Mouse (Mus musculus) adrenal gland, postnatal 25 days (tissue): ENCODE results near the gene Ncor2. TPM values are rescaled to one million over a fixed set of nuclear protein-coding genes. Genes with fewer than 3 reads are reported as not detected.
A peak's percentile ranks its signal among the peaks of the same experiment; 100 is the strongest.

Experiments
- DNase-seq: peaks from one replicate; pipeline ENCODE4 v3.0.0; 2021; ENCODE audit warnings: mixed read lengths
- total RNA-seq: library from RNA; stranded (reverse); gene quantifications from 2 replicates; pipeline ENCODE4 v1.2.3, GENCODE M21; 2021

Ncor2 gene
- total RNA-seq, 1 experiment from 2014 or later: 316 TPM

DNA sequence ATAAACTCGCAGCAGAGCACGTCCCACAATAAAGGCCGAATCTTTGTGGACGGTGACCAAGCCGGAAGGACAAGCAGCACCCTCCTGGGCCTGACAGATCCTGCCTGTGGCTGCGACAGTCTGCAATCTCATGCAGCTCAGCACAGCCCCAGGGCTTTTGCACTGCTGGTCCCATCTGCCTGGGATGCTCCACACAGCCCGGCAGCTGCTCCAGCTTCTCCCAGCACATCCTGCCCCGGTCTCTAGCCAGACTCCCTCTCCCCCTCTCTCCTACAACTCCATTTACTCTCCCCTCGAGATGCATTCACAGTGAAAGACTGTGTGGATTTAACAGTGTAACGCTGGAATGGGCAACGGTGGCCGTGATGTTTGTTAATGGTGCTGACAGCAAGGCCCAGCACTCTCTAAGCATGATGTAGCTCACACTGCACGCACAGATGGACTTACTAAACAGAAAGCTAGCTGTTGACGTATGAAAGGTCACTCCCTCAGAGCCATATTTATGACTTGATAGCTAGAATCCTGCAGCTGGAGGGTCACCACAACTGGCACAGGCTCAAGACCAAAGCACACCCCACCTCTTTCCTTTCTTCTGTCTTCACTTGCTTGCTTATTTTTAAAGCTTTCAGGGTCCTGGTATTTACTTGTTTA lies 83.4 kb downstream of the Ncor2 start:
- no peak for DNase-seq

DNA sequence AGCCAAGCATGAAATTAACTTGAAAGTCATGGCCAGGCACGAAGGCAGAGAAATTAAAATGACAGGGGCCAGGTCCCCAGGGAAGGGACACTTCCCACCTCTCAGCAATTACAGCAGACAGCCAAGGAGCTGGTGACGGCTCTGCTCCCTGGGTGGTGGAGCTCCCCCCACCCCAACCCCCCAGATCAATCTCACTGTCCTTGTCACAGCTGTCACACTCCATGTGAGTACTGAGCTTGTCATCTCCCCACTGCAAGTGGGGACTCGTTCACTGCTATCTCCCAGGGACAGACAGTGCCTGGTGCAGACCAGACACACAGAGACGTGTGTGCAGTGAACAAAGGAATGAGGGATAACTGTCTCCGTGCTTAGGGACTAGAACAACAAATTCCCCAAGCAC lies 85.2 kb downstream of the Ncor2 start:
- DNase-seq: no peak

DNA sequence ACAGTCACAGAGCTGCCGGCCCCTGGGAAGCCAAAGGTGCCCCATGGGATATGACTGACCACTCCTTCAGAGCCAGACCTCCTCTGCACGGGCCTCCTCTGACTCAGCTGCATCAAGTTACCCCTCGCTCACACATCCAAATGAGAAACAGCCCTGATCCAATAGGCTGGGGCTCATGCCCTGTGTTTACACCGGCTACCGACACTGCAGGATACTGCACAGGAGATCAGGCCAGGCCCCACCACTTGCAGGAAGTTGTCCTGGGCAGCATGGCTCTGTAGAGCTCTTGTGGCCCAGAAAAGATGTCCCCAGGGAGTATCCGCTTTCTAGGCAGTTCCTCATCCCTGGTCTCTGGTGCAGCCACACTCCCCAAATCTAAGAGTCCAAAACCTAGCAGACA lies 90.9 kb downstream of the Ncor2 start:
- no peak for DNase-seq

DNA sequence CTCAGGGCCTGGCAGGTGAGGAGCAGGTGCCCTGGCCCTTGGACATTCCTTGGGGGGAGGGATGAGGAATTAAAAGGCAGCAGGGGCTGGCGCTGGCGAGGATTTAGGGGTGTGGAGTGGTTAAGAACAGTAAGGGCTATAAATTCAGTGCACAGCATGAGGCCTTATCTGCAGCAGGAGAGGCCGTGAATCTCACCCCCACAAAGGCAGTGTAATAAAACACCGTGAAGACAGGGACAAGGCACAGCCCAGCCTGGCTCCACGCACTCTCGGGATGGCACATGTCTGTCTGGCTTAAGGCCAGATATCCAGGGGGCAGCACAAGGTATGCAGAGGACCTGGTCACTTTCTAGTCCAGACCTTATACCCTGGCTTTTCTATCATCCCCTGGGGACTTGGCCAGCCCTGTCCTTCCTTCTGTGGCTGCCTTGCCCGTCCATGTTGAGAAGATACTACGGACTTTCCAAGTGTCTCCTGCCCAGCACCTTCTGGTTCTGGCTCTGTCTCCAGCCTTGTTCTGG lies 93.9 kb downstream of the Ncor2 start:
- no peak for DNase-seq

DNA sequence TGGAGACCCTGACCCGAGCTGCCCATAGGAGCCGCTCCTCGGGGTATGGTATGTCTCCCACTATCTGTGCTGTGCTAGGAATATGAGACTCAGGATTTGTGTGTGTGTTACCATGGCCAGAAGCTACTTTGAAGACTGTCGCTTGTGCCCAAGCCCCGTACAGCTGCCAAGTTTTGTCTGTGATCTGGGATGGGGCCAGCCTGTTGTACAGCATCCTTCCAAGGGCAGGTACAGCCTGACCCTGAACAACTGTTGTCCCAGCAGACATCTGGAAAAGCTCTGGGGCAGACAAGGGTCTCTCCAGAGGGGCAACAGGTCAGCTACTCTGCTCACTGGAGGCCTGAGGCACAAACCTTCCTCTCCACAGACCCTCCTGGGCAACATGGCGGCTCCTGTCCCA lies 95.3 kb downstream of the Ncor2 start:
- DNase-seq: no peak

DNA sequence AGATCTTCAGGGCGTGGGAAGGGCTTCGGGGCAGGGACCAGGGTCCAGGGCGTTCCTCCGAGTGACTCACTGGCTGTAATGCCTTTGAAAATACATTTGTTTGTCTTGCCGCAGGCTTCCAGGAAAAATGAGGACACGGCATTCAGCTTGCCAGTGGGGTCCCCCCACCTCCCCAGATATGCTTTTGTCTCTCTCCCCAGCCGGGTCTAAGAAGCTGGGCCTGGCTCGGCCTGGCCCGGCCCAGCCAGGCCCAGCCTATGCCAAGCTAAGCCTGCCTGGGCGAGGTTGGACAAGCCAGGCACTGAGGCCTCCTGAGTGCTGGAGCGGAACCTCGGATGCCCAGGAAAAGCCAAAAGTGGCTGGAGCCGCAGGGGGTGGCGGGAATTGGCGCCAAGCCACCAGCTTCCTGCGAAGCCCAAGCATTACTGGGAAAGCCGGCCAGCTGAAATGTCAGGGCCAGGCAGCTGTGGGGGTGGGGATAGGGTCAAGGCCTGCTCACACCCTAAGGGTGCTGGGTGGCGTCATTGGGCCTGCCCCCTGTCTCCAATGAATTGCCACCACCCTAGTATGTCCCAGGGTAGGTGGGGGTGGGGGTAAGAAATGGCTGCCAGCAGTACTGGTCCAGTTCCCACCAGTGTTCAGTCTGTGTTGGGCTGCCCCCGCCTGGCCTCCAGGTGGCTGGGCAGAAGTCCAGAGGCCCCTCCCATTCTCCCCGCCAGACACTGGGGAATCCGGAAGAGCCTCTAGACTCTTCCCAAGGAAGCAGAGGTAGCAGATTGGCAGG lies 97.5 kb downstream of the Ncor2 start:
- peak; percentile 97 for DNase-seq

DNA sequence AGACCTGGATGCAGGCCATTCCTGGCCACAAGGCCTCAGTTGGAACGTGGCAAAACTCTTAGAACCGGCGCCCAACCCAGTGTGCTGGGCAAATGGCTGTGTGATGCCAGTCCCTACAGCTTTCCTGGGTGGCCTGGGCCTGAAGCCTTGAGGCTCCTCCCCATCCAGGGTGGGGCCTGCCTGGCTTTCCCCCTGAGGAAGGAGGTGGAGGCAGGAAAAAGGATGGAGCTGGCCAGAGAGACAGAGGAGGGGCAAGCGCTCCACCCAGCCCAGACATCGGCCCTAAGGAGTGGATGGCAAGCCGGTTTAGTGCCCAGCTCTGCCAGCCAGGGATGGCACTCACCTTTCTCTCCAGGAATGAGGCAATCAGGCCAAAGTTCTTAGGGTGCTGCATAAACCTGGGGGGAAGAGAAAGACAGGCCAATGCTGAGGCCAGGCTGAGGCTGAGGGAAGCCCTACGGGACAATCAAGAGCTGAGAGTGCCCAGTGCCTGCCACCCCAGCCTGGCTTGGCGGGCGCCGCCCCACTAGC lies 98.2 kb downstream of the Ncor2 start:
- DNase-seq: peak; percentile 54

DNA sequence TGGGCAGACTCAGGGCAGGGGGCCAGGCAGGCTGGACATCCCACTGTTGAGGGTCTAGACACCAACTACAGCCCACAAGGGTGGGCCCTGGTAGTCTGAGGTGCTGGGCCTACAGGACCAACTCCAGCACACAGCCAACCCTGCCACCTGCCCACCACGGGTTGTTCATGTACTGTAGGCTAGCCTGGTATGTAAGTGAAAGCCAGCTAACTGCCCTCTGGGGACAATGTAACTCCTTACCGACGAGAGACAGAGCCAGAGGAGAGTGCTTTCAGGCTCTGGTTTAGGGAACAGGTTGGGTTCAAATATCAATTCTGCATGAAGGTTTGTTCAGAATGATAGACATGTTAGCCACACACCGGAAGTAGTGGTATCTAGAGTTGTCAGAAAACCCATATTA lies 98.7 kb downstream of the Ncor2 start:
- no peak for DNase-seq

DNA sequence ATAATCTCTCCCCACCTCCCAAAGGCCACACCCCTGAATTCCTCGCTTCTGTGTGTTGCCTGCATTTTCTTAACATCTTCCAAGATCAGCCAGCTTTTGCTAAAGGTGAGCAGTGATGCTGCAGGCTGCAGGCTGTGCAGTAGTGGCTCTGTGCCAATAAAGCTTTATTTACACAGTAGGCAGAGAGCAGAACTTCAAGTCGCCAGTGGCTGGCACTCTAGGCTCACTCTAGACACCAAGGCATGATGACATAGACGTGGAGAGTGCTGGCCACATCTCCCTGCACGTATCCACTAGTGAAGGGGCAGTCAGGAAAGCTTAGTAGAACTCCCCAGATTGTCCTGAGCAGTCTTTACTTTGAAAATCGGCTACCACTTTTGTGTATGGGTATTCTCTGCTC lies 100.8 kb downstream of the Ncor2 start:
- DNase-seq: no peak

DNA sequence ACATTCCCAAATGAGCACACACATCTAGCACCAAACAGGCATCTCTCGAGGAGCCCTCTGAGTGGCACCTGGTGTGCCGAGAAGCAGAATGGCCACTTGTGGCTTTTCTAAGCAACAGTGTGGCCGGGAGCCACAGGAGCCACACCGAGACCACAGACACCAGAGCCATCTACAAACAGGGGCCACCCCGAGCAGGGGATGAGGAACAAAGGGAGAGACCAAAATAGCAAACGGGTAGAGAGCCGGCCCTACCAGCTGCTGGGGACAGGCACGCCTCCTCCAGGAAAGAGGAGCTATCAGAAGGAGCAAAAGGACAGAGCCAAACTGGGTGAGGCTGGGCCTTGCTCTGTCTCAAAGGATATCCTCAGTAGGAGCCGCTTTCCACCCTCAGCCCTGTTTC lies 102.8 kb downstream of the Ncor2 start:
- DNase-seq: no peak

DNA sequence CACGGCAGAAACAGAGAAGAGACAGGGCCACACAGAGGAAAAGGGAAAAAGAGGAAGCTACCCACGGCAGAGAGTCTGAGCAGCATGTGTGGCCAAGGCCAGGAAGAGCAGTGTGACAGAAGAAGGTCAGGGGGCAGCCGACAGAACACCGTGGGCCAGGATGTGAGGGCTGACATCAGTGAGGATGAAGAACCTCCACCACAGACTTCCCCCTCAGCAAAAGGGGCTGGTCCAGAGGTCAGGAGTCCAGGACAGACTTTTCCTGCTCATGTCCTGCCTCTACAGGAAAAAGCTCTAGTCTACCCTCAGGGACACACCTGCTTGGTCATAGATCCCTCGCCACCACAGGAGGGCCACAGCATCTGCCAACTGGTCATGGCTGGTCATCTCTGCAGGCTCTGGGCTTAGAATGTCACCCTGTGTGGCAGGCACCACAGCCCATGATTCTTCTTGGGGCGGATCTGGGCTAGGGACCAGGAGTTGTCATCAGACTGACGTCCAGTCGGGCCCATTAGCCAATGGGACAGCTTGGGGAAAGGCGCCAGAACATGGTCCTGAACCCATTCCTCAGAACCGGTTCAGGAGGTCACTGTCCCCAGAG lies 104.3 kb downstream of the Ncor2 start:
- no peak for DNase-seq

DNA sequence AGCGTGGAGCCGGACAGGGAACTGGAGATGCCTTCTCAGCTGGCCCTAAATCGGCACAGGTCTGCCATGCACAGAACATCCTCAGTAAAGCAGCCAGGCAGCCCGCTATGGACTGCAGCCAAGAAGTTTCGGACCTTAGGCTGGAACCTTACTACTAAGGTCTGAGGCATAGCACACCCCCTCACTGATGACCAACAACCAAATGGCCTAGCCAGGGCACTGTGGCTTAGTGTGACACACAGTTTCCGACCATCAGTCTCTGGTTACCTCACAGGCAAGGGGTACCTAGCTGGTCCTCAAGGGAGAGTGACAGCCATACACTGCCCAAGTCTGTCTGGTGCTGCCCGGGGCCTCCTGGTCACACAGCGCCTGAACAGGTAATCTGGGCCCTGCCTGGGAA lies 105.1 kb downstream of the Ncor2 start:
- DNase-seq: no peak

DNA sequence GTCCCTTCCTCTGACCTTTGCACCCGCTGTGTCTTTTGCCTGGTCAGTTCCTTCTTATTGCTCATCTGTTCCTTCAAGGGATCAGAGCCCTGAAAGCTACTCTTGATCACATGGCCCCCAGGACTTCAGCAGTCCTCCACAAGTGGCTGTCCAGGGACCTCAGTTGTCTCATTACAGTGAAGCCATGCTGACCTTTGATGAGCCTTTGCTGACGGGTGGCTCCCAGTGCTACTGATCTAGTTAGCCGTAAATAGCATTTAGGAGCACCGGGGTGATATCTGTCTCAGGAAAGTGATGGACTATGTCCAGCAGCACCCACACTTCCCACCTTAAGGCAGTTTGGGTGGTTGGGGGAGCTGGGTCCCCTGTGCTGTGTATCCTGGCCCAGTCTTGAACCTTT lies 105.7 kb downstream of the Ncor2 start:
- DNase-seq: no peak

DNA sequence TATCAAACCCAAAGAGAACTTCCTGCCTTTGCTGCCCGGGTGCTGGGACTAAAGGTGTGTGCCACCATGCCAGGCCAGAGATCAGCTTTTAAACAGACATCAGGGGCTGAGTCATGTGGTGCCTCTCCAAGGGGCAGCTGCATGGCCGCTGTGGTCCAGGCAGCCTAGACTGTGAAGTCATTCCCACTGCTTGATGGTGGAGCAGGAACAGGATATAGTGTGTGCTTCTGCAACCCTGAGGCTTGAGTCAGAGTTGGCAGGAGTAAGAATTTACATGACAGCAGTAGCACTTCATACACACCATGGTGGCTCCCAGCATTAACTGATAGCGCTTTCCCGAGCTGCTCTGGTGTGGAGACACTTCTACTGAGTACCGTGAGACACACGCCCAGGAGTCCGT lies 106.6 kb downstream of the Ncor2 start:
- no peak for DNase-seq

DNA sequence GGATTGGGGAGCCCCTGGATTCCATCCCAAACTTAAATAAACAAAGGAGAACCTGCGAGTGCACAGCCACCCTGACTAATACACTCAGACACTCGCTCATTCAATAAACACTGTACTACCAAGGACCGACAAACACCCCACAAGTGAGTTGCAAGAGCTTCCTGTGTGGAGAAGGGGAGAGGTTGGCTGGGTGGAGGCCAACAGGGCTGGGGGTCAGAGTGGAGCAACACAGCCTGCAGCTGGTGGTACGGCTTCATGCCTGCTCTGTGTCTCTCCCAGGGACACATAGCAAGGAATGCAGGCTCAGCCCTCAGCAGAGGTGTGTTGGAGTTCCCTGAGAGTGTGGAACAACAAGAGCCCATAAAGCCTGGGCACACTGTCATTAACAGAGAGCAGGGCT lies 107.1 kb downstream of the Ncor2 start:
- DNase-seq: no peak

DNA sequence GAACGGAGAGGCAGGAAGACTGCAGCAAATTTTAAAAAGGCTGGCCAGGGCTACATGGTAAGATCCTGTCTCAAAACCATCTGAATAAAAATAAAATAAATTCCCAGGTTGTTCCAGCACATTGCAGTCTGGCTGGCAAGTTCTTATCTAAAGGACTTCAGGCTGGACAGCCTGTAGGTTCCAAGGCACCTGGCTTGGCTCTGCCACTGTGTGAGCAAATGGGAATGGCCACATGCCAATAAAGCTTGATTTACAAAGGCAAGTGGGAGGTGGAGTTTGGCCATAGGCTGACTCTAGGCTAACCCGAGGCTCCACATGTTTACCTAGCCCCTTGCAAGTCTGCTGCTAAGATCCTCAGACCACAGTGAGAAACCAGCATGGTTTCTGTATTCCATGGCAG lies 108.6 kb downstream of the Ncor2 start:
- DNase-seq: no peak

DNA sequence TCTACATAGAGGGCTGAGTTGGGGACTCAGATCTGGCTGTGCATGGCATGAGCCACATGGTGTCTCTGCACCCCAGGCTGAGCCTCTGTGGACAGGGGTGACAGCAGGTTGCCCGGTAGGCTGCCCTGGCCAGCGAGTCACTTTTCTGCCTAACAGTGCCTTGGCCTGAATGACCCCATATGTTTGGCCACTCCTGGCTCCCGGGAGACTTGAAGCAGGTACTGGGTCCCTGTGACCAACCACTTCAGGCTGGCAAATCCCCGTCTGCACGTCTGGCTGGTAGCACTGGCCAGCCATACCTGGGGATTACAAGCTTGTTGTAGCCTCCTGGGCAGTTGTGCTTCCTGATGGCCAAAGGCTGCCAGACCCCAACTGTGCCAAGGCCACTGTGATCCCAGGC lies 109.1 kb downstream of the Ncor2 start:
- DNase-seq: no peak

DNA sequence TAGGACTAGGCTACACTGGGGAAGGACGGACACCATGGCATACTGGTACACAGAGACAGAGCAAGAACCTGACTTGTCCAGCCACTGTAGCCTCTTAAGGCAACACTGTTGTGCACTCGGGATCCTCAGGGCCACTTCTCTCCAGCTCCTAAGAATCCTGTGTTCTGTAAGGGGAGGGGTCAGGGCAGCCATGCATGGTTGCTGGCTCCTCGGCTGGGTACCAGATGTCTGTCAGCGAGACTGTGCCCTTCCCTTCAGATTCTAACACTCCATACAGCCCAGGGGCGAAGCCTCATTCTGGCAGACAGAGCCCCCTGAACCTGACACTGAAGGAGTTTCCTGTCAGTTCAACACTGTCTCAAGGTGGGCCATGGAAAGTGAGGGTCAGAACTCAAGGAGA lies 109.6 kb downstream of the Ncor2 start:
- DNase-seq: no peak

DNA sequence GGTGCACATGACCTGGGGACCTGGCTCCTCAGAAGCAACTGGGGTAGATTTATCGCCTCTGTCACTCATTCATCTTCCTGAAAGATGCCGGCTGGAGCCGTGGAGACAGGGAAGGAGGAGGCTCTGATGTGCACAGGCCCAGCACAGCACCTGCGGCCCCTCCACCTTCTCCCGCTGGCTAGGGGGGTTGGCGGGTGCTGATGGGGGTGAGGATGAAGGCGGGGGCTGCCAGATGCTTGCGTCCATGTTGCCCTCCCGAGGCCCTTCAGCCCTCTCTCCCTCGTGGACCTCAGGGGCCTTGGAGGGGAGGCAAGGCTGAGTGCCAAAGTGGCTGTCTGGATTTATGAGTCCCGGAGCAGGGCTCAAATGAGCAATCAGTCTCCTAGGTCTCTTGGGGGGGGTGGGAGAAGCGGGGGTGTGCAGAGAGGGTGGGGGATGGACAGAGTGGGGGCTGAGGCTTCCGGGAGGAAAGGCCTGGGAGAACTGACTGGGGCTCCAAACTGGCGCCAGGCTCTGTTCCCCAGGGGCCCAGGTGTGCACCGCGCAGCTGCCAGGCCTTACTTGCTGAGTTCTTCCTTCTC lies 110.6 kb downstream of the Ncor2 start:
- DNase-seq: peak; percentile 50

DNA sequence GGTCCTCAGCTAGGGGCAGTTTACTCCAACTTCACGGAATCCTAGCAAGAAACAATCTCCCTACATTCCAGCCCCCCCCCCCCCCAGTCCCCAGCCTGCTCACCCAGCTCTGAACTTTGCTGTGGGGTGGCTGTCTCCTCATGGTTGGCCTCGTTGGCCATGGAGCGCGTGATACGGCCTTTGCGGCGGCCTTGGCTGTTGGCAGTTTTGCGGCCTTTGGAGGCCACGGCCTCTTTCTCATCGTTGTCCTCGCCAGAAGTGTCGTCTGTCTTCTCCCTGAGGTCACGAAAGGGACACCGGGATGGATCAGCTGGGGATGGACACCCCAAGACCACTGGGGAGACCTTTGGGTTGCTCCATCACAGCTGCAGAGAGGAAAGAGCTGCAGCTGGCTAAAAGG lies 111.3 kb downstream of the Ncor2 start:
- DNase-seq: peak; percentile 75

DNA sequence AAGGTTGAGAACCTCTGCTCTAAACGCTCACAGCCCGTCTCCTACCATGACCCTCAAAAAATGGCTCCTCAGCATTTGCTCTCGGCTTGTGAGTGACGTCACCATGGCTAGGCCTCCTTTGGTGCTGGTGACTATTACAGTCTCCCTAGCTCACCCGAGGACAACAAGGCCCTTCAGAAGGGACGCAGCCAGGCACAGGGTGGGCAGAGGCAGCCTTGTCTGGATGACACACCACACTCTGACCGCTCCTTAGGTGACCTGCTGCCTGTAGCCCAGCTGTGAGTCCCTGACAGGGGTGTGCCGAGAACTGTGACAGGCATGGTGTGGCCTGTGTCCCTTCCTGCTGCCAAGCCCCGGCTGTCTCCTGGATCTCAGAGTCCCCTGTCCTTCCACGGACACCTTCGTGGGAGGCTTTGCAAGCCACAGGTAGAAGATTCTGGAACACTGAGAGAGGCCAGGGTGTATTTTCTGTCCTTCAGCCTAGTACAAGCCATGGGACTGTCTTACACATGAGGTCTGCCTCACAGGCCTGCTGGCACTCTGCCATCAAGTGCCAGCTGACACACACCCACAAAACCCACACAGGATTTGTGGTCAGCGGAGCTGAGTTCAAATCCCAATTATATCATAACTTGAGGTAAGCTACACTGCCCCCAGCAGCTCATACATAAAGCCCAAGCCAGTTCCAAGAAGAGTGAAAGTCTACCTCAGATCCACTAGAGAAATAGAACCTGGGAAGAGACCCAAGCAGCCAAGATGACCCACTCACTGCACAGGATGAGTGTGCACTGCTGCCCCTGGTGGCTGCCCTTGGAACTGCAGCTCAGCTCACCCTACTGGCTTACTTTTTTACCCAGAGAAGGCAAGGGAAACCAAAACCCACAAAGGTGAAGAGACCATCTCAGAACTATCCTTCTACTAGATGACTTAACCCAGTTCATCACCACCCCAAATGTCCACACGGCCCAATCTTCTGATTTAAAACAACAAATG lies 112.2 kb downstream of the Ncor2 start:
- peak; percentile 87 for DNase-seq

DNA sequence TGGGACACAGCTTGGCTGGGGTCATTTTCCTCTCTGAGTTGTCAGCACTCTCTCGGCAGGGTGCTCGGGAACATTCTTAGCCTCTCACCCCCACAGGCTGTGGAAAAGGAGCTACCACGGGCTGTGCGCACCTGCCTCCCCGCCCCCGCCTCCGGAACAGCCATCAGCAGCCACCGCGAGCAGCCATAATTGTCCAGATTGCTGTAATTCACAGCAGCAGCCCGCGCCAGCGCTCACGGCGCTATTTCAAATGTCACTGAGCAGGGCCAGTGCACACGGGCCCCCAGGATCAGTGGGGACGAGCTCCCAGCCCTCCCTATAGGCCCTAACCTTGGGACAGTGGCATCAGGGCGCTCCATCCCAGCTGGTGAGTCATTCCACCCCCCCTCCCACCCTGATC lies 116.0 kb downstream of the Ncor2 start:
- DNase-seq: no peak
